Mouse (Mus musculus): Measurements from ENCODE around the gene Fam170b.

- TF ChIP-seq POLR2A (IDR thresholded peaks at IDR 0.05; ENCODE audit: extremely low read depth, insufficient read depth, low read length), result no peak
- no peak for TF ChIP-seq CTCF (IDR thresholded peaks at IDR 0.05; ENCODE audit: low read depth, low read length)
Measured at GRCm38 (mm10) chr14:32800048-32800447, 33.7 kb upstream of the Fam170b start.
